Mouse (Mus musculus): ENCODE measurements around the gene Klhl36.
"Not testable (repeated sequence)": the region's sequence is repeated elsewhere in the genome, so short reads cannot be mapped to it uniquely, and the experiment has no call there.

Gene Klhl36

DNA sequence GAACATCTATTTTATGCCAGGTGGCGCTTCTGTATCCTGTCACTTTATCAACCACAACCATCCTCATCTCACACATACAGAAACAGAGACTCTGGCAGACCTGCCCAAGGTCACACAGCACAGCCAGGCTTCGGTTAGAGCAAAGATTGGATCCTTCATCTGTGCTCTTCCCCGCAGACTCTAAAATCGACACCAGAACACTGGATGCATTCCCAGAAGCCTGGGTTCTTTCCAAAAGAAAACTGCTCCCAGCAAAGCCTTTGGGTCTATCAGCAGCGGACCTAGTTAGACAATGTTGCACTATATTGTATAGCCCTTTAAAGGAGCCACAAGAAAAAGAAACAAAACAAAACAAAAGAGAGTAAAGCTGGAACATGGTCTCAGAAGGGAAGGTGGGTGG, 26.8 kb upstream of the Klhl36 start:
- DNase-seq (ENCODE audit: low read depth, low spot score) = no peak

GRCm38 (mm10) chr8:119836831-119837230, 25.2 kb upstream of the Klhl36 start:
- no peak for DNase-seq (ENCODE audit: low read depth, low spot score)

DNA sequence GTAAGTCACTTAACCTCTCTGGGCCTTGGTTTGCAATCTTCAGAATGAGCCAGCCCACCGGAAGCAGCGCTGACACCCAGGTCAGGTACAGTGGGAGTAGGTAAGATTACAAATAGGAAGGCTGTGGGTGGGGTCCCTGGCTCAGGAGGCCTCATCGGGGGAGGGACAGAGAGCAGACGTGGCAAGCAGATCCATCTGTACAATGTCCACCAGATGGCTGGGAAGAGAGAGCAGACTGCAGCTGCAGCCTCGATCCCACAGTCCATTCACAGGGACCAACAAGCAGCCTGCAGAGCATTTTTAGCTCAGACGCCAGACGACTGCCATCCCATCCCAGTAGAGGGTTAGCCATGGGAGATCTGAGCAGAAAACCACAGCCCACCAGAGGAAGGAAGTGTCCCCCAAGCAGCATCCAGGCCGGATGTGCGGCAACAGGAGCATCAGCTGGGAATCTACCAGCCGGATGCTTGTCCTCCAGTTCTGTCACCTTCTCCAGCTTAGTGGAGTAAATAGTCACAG, 24.5 kb upstream of the Klhl36 start:
- DNase-seq (ENCODE audit: low read depth, low spot score) = no peak

DNA sequence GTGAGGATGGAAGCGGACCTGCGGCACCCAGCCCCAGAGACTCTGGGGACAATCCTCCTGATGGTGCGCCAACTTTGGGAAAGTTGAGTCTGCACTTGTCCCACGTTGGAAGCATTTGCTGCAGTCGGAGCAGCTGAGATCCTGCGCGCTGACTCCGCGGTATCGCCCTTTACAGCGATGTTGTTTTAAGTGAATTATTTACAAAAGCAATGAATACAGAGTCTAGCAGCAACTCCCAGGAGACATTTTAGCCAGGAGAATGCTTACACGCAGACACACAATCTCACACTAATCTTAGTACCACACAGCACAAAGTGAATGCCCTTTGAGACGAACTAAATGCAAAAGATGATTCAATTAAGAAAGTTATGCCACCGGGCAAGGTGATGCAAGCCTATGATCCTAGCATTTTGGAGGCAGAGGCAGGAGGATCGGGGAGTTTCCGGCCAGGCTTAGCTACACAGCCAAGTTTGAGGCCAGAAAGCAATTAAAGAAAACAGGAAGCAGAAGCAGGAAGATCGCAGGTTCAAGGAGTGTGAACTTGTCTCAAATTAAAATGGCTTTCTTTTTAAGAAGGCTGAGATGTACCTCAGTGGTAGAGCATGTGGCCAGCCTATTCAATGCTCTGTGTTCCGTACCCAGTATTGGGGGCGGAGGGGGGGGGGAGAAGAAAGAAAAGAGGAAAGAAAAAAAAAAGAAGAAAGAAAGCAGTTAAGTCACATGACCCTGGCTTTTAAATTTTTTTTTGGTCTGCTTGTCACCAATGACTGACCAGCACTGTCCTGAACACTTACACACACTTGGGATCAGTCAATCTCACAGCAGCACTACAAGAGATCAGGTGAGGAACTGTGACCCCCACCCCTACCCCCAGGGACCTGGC, 23.7 kb upstream of the Klhl36 start:
- DNase-seq (ENCODE audit: low read depth, low spot score) = no peak

GRCm38 (mm10) chr8:119838983-119839340, 23.1 kb upstream of the Klhl36 start:
- no peak for DNase-seq (ENCODE audit: low read depth, low spot score)

DNA sequence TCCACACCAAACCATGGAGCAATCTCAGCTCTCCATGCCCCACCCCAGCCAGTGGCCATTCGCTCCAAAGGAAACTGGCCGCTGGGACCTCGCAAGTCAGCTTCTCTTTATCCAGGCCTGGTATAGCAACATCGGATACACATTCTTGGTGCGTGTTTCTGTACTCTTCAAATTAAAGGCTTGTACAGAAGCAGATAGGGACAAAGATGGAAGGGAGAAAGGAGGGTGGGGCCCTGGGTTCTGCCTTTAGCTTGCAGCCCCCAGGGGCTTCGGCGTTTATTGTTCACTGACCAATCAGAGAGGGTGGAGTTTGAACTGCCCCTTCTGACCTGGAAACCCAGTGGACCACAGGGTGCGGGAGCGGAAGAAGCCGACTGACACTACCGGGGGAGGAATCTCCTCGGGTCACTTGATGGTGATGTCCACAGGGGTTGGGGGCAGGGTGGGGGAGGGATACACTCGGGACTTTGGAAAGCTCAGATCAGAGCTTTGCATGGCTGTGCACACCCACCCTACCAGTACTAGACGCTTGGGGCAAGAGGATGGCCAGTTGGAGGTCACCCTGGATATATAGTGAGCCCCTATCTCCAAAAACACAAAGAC, 22.5 kb upstream of the Klhl36 start:
- DNase-seq (ENCODE audit: low read depth, low spot score) = no peak

GRCm38 (mm10) chr8:119840275-119840808, 21.7 kb upstream of the Klhl36 start, which contains the start of gene Cotl1:
TSS of gene Cotl1 (minus strand) at chr8:119840544.
- DNase-seq (ENCODE audit: low read depth, low spot score) = peak; percentile 77

DNA sequence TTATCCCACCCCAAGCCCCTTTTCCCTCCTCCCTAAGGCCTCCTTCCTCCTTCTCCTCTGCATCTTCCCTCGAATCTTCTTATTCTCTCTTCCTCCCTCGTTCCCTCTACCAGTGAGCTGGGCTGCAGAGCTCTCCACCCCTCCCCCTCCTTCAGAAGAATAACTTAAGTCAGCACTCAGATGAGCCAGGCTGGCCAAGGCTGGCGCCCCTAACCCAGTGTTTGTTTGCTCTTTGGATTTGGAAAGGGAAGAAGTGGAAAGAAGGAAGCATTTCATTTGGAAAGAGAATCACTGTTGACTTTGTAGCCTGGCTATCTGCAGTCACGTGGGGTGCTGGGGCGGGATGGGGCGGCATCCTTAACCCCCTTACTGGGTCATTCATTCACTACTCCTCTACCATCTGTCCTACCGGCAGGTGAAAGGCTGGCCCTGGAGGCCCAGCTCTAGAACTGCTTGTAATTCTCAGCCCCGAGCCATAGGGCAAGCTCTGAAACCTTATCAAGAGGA, 21.1 kb upstream of the Klhl36 start:
- no peak for DNase-seq (ENCODE audit: low read depth, low spot score)

DNA sequence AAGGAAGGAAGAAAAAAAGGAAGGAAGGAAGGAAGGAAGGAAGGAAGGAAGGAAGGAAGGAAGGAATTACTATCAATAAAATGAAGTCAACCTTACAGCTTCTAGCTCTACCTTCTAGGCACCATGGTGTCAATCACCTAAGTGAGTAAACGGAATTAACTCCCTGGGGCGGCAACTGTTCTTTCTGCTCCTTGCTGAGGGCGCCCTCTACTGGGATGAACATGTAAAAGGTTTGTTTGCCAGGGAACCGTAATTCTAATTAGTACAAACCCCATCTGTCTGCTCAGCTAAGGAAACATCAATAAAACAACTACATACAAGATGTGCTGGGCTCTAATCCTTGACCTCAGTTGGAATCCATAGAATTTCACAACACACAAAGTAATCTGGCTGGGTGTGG, 18.6 kb upstream of the Klhl36 start:
- DNase-seq (ENCODE audit: low read depth, low spot score) = no peak

GRCm38 (mm10) chr8:119844577-119844976, 17.5 kb upstream of the Klhl36 start:
- no peak for DNase-seq (ENCODE audit: low read depth, low spot score)

- not testable (repeated sequence) for DNase-seq (ENCODE audit: low read depth, low spot score)
Observed at GRCm38 (mm10) chr8:119845741-119846140, 16.3 kb upstream of the Klhl36 start.

- DNase-seq (ENCODE audit: low read depth, low spot score) = no peak
Observed at GRCm38 (mm10) chr8:119847232-119847922, 14.7 kb upstream of the Klhl36 start.

DNA sequence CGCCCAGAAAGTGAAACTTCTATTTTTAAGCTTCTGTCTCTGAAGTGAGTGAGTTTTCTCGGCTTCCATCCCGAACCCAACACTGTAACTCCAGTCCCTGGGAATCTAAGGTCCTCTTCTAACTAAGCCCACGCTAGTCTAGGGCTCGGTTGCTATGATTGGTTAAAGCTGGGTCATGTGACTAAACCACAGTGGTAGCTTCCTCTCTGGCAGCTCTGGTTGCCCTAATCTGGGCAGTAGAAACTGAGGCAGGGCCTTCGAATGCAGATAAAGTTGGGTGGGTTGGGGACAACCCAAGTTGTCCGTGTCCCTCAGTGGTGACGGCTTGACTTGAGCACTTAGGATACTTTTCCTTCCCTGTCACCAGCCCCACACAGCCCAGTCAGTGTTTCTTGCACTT, 8.5 kb upstream of the Klhl36 start:
- DNase-seq (ENCODE audit: low read depth, low spot score) = no peak

DNA sequence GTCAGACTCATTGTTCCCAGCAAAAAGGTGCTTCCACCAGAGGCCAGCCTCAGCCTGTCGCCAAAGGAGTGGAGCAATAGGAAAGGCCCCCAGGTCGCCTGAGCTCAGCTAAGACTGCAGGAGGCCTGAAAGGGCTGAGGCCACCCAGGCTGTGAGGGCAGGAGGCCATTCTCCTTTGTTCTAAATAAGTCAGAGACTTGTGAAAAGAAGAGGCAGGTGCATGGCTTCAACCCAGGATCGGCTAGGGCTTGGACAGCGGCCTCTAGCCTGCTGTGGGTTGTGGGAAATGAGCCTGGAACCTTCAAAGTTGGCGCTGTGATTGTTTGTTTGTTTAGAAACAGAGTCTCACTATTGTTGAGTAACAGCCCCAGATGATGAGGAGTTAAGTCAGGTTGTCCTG, 8.0 kb upstream of the Klhl36 start:
- no peak for DNase-seq (ENCODE audit: low read depth, low spot score)

GRCm38 (mm10) chr8:119855656-119856055, 6.4 kb upstream of the Klhl36 start:
- no peak for DNase-seq (ENCODE audit: low read depth, low spot score)

- no peak for DNase-seq (ENCODE audit: low read depth, low spot score)
Observed at GRCm38 (mm10) chr8:119857767-119858166, 4.3 kb upstream of the Klhl36 start.

DNA sequence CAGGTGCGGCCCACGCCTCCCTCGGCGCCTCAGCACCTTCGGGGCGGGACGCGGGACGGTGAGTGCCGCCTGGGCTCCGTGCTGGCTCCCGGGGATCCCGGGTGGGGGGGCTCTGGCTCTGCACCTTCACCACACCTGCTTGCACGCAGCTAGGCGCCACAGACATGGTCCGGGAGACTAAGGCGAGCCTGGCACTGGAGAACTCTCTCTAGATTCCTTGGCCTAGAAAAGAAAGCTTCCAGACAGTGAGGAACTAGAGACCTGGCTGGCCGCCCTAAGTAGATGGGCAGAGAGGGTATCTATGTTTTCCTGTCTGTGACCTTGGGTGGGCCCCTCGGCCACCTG, 296 bp downstream of the Klhl36 start:
- DNase-seq (ENCODE audit: low read depth, low spot score) = no peak

- no peak for DNase-seq (ENCODE audit: low read depth, low spot score)
Observed at GRCm38 (mm10) chr8:119862749-119863148, 683 bp downstream of the Klhl36 start.

- peak; percentile 53 for DNase-seq (ENCODE audit: low read depth, low spot score)
Observed at GRCm38 (mm10) chr8:119869616-119870015, 7.5 kb downstream of the Klhl36 start.

GRCm38 (mm10) chr8:119873181-119873580, 11.1 kb downstream of the Klhl36 start:
- no peak for DNase-seq (ENCODE audit: low read depth, low spot score)

- no peak for DNase-seq (ENCODE audit: low read depth, low spot score)
Observed at GRCm38 (mm10) chr8:119881301-119881700, 19.2 kb downstream of the Klhl36 start.

DNA sequence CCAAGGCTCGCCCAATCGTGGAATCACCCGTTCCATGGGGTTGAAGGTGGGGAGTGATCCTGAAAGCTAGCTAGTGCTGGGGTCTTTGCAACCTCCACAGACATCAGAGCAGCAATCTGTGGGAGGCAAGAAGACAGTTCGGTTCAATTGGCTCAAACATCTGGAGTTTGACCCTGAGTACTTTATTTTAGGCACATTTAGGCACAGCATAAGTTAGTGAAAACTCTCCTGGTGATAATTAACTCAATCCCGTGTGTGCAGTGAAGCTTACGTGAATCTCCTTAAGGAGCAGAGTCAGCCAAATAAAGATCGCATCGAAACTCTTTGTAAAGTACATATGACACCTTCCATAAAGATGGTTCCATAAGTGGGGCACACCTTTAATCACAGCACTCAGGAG, 19.9 kb downstream of the Klhl36 start:
- no peak for DNase-seq (ENCODE audit: low read depth, low spot score)
